Mouse (Mus musculus): ENCODE measurements around the gene Bdkrb1.

Bdkrb1 gene

DNA sequence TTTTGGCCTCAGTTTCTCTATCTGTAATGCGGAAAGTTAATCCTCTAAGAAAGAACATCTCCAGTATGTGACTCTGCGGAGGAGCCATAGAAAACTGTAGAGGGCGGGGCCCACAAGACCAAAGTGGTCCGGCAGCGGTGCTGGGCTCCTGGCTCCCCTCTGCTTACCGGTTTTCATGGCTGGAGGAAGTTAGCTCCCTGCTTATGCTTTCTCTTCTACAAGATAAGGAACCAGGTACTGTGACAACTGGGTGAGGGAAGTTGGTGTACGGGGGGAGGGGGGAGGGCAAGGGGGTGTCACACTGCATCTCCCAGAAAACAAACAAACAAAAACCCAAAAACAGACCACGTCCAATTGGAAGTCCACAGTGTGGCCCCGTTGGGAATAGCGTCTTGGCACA, 4.4 kb upstream of the Bdkrb1 start:
- DNase-seq (ENCODE audit: low spot score) = no peak

DNA sequence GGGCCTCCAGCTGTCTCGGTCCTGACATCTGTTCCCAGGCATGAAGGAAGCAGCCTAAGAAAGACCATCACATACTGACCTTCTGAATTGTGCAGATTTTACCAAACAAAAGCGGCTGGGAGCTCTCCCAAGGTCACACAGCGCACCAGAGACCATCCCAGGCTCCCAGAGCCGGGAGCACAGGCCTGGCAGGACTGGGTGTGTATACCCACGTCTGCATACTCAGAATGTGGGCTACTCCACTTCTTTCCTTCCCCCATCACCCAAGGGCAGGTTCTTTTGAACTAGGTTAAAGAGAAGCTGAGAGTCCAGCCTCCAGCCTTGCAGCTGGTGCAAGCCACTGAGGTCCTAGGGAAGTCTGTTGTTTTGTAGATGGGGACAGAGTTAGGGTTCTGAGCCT, 3.8 kb upstream of the Bdkrb1 start:
- no peak for DNase-seq (ENCODE audit: low spot score)

DNA sequence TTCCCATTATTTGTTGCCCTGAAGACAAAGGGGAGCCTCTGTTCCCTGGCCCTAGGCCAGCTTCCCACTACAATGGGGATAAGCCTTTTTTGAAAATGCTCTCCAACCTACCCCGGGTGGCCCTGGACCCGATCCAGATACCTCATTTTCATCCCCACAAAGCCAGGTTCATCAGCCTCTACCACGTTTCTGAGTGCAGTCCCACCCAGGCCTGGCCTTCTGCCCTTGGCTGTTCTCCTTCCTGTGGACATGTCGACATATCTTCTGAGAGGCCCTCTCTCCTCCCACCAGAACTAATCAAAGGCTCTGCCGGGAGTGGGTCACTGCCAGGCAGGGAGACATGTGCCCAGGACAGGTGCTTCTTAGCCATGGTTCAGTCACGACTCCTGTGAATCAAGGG, 1.3 kb upstream of the Bdkrb1 start:
- no peak for DNase-seq (ENCODE audit: low spot score)

DNA sequence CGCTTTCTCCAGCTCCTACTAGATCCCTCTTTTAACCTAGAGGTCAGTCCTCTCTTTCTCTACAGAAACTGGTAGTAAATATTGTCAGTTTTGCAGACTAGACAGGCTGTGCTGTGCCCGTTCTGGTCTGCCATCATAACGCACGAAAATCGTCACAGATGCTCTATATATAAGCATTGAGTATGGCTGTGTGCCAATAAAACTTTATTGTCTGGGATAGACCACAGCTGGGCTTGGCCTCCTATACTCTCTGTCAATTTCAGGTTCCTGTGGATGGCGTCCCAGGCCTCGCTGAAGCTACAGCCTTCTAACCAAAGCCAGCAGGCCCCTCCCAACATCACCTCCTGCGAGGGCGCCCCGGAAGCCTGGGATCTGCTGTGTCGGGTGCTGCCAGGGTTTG, 1.0 kb downstream of the Bdkrb1 start:
- no peak for DNase-seq (ENCODE audit: low spot score)

DNA sequence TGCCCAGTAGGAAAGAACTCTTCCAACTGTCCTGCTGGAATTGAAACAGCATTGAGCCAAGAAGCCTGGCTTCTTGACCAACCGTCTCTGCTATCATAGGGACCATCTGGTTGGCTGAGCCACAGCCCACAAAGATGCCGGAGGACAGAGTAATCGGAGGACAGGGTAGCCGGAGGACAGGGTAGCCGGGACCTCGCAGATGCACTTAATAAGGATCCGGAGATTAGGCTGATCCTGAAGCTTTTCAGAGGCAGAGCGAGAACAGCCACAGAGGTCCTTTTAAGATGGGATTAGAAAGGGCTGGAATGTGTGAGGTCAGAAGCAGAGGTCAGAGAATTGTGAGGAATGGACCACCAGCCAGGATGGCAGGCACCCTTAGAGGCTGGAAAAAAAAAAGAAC, 2.3 kb downstream of the Bdkrb1 start:
- DNase-seq (ENCODE audit: low spot score) = peak; percentile 45

DNA sequence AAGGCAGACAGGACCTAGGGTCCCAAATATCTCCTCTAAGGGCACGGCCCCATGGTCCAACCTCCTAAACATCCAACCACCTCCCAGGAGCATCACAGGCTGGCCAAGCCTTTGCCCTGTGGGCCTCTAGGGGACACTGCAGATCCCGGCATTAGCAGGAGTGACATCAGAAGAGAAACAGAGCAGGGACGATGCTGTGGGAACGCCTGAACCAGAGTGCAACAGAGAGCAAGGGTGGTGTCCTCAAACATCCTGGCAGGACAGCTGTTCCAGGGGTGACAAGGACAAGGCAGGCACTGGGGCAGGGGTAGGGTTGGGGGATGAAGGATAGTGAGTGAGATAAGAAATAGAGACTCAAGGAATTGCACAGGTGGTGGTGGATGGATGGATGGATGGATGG, 4.0 kb downstream of the Bdkrb1 start:
- no peak for DNase-seq (ENCODE audit: low spot score)

DNA sequence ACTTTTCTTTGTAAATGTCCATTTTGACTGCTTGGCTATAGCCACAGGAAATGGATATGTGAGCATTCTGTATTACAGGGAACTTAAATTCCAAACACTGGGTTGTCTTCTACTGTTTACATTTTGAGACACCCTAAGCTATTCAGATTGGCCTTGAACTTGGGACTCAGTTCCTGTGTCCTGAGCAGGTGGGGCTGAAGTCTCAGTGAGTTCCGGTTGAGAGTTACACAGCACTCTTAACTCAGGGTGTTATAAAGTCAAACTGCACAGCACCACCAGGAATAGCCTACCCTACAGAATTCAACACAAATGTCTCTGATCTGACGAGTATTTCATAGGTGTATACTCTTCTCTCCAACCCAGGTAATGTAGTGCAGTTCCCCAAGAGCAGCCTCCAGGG, 8.2 kb downstream of the Bdkrb1 start:
- no peak for DNase-seq (ENCODE audit: low spot score)

DNA sequence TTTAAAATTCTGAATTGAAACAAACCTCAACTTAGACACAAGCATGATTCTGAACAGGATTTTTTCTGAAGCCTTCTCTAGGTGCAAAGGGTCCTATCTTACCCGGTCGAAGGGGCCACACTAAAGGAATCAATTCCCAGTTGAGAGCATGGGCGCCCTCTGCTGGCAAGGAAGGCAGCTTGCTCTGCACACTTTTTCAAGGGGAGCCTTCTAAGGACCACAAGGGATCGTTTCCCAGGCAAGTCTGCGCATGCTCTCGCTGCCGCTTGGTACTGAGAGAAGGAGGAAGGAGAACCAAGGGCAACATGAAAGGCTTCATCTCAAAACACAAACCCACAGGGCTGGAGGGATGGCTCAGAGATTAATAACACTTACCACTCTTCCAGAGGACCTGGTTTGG, 8.9 kb downstream of the Bdkrb1 start:
- peak; percentile 83 for DNase-seq (ENCODE audit: low spot score)

DNA sequence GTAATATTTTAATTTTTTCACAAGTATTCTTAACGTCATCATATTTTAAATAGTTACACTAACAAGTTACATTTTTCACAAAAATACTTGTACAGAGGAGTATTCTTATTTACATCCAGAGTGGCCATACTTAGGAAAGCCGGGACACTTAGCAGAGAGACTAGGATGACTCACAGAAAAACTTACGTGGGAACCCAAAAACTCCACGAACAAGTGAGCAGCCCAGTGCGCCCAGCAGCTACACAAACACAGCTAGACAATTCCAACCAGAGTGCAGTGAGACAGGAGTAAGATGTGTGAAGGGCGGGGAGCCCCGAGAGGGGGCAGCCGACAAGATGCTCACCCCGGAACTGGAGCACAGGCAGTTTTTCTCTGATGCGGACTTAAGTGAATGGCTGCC, 10.7 kb downstream of the Bdkrb1 start:
- no peak for DNase-seq (ENCODE audit: low spot score)

DNA sequence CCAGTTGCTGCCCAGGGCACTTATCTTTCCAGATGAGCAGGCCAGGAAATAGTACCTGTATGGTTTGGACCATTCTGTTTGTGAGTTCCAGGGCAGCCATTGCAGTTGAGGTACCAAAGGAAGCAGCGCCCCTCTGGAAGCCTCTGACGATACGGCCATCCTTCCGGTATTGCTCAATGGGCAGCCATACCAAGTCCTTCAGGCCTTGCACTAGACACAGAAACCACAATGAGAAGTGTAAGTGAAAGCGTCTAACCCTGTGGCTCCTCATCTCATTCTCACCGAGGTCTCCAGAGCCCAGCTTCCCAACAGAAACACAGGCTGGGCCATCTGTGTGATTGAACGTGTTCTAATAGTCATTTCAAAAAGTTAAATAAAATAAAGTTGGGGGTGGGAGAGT, 19.2 kb downstream of the Bdkrb1 start:
- DNase-seq (ENCODE audit: low spot score) = no peak

DNA sequence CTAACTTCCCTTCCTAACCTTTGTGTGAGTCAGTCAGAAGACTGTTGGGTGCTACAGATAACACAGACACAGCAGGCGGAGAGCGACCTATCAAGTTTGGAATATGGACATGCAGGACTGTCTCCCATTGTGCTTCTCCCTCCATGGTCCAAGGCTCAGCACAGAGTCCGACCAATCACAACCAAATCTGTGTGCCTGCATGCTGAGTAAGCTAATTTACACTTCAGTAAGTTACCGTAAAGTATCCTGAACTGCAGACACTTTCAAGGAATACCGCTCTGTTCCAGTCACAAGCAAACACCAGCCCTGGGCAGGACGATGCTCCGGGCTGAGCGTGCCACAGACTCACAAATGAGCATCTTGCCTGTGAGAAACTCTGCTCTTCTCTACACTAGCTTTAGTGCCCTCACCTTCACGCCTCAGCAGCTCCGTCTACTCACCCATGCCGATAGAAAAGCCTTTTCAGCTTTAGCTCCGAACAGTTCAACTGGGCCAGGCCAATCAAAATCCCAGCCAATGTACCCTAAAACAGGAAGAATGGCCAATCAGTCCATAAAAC, 20.2 kb downstream of the Bdkrb1 start:
- no peak for DNase-seq (ENCODE audit: low spot score)

DNA sequence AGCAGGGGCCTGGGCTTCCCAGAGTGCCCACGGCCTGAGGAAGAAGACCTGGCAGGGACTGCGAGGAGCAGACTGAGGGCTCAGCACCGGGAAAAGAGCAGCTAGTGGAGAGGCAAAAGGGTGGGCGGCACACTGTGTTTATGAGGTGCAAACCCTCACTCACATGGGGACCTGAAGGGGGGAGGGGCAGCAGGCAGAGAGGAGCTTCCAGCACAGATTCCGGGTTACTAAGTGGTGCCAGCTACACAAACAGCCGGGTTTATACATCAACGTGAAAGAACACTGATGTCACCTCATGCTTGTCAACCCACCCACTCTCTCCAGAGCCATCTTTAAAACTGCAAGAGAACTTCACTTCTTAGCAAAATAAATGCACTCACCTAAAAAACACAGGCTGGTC, 22.9 kb downstream of the Bdkrb1 start:
- no peak for DNase-seq (ENCODE audit: low spot score)

DNA sequence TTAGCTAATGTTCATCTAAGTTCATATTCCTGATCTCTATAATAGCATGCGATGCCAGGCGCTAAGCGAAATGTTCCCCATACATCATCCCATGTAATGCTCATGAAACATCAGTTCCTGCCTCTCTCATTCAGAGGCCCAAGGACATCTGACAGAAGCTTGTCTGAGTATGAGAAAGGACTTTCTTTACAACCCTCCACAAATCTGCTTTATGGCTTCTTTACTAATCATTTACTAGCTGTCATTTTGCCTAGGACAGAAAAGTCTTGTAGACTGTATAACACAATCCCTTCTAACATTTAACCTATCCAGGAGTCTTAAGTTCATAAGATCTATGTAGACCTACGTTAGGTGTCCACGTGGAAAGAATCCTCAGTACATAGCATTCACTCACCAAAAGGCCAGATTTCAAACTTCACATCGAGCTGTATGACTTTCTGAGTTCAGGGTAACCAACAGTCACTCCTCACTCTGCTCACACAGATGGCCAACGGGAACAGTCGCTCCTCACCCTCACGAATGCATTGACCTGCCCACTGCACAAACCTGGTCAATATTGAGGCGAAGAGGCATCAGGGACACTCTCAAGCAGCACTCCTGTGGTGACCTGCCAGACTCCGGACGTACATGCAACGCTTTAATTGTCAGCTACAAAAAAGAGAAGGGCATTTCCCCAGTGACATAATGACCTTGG, 31.6 kb downstream of the Bdkrb1 start:
- DNase-seq (ENCODE audit: low spot score) = no peak

DNA sequence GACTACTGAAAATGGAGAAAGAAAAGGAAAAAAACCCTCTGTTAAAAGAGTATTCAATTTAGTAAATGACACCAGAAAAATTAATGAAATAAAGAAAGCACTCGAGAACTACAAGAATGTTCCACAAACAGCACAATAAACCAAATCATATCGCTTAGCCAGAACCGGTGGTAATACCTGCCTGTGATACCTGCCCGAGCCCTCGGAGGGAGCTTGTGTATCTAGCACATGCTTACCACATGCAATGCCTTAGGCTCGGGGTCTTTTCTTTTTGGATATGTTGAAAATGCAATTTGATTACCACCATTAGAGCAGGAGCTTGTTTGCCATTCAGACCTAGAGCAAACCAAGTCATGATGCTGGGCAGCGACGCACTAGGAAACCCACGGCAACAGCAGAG, 33.7 kb downstream of the Bdkrb1 start:
- DNase-seq (ENCODE audit: low spot score) = no peak

DNA sequence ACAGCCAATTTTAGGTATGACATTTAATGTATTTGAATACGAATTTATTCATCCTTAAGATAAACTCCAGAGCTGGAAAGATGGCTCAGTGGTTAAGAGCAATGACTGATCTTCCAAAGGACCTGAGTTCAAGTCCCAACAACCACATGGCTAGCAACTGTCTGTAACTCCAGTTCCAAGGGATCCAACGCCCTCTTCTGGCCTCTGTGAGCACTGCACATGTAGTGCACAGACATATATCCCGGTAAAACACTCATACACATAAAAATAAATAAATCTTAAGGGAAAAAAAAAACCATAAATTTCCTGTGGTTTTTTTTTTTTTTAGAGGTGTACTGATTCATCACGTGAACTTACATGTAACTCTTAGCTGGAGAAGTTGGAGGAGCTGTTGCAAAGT, 34.7 kb downstream of the Bdkrb1 start:
- no peak for DNase-seq (ENCODE audit: low spot score)

DNA sequence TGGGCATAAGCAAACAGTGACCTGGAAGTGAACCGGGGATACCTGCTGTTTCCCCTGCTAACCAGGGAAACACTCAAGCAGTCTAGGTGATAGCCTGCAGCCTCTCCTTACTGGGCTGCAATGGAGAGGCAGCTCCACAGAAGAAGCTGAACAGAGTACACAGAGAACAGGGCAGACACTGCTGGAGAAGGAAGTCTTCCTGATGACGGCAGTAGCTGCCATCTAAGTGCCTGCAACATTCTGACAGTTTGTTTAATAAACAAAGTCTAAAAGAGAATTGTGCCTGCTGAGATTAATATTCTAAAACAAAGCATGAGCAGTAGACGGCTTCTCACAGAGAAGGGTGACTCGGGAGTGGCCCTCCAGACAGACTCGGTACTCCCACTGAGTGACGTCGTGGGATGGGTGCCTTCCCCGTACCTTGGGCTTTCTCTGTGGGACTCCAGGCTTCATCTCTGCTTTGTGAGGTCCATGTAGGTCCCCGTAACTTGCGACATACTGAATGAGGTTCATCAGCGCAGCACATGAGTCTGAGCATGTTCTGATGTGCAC, 40.0 kb downstream of the Bdkrb1 start:
- DNase-seq (ENCODE audit: low spot score) = no peak
